Mouse (Mus musculus) lung, postnatal 10 days (tissue): ENCODE measurements around the gene Frmpd2.

ENCODE experiments used
- DNase-seq: peaks from one replicate; pipeline ENCODE4 v3.0.0; 2021

The Frmpd2 gene

DNA sequence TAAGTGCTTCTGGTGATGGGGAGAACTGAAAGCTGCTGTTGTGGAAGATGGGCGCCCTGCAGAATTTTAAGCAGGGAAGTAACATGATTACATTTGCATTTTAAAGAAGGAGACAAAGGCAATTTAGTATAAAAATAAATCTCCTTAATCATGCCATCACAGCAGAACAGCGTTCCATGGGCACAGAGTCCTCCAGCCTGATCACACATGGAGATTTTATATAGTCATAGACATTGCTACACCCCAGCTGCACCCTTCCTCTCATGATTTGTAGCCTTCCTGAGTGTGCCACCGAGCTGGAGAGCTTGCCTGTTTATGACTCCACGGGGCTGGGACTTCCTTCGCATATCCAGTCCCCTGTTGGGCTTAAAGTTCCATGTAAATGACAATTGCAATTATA is 42.4 kb downstream of the Frmpd2 start:
- no peak for DNase-seq

- no peak for DNase-seq
Observed at GRCm38 (mm10) chr14:33514756-33515285, 43.3 kb downstream of the Frmpd2 start.

DNA sequence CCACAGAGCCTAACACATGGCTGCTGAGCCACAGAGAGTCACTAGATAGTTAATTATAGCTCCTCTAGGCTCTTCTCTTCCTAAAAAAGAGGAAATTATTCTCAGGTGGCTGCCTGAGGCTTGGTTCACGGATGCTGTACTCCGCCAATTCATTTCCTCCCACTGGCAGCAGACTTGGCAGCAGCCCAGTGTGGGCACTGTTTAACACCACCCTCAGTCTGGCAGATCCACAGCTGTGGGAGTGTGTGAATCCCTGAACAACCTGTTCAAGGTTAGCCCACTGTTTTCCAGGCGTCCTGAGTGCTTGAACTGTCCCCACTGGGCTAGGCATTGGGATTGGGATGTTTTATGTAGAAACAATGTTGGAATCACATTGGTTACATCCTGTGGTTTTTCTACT is 50.0 kb downstream of the Frmpd2 start:
- no peak for DNase-seq

DNA sequence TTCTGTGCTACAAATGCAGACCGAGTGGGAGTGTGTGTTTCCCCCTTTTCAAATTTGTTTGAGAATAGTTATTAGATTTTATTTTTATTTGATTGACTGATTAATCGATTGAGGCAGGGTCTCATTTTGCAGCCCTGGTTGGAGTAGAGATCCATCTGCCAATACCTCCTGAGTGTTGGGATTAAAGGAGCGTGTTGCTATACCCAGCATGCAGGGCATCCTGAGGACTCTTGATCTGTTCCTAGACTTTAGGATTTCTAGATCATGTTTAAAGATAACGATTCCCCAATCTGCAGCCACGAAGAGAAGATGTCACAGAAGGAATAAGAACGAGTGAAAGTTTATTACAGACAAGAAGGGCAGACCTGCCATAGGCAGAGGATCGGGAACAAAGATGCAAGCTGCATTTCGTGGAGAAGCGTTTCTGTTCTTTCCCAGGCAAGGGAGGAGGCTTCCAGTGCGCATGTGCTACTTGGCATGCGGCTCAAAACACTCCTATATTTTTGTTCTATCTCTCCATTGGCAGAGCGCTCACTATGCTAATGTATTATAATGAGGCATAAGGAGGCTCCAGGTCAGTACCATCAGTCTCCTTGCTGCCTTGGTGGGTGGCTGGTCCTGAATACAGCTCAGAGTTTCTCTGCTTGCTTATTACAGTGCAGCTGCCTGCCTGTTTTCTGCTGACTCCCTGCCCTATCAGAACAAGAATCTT is 53.9 kb downstream of the Frmpd2 start:
- DNase-seq = no peak

- no peak for DNase-seq
Observed at GRCm38 (mm10) chr14:33526621-33527020, 55.1 kb downstream of the Frmpd2 start.

GRCm38 (mm10) chr14:33527938-33528337 is 56.4 kb downstream of the Frmpd2 start:
- DNase-seq = no peak

DNA sequence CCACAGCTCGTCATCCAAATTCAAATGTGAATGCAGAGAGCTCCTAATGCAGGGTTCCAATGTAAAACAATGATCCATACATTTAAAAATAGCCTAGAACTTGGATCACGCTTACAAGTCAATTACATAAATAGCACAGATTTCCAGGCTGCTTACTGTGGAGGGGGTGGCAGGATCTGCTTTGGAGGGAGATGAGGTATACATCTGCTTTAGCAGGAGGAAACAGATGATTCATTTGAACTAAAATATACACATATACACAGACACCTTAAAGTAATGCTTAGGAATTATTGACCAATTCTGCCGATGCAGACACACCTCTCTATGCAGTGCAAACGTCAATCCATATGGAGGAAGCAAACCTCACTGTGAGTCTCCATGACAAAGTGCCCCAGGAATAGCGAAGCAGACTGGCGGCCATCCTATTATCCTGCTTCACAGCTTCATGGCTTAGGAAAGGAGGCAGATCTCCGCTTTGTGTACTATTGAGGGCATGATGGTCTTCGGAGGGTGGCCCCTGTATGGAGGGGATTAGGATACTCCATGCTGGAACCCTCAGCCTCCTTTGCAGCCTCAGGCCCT is 59.9 kb downstream of the Frmpd2 start:
- no peak for DNase-seq

GRCm38 (mm10) chr14:33532792-33533191 is 61.3 kb downstream of the Frmpd2 start:
- no peak for DNase-seq

DNA sequence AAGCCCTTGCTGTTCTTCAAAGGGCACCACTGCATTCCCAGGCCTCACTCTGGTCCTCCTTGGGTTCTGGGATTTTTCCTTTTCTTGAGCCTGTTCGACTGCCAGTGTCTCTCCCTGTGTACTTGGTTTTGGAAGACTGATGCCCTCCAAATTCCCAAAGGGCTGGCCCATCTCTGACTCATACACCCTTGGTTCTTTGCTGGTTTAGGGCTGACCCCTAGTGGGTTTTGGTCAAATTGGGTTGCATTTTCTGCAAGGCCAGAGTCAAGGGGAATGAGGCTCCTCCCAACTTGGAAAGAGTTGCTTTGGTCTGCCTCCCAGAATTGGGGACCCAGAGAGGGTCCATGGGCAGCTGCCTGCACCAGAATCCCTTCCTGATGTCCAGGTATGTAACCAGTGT is 62.0 kb downstream of the Frmpd2 start:
- peak; percentile 29 for DNase-seq

GRCm38 (mm10) chr14:33535317-33535716 is 63.8 kb downstream of the Frmpd2 start:
- no peak for DNase-seq

DNA sequence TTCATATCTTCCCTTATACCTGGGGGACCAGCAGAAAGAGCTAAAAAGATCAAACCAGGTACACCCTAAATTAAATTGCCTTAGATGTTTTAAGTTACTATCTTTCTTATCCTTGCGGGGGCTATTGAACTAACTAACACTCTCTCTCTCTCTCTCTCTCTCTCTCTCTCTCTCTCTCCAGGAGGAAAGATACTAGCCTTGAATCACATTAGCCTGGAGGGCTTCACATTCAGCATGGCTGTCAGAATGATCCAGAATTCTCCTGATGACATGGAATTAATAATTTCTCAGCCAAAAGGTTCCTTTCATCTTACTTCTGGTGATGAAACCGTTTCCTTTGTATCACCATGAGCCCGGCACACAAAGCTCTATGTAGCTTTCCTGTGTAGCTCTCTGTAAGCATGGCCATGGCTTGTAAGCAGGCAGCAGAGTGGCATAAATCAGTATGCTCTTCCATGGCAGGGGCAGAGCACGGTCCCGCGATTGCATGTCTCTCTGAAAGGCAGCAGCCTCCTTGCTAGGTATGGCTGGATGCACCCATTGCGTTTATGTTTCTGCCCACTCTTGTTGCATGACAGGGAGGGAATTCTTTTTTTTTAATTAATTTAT is 68.2 kb downstream of the Frmpd2 start:
- no peak for DNase-seq

GRCm38 (mm10) chr14:33545565-33546143 is 74.2 kb downstream of the Frmpd2 start:
- DNase-seq = no peak

DNA sequence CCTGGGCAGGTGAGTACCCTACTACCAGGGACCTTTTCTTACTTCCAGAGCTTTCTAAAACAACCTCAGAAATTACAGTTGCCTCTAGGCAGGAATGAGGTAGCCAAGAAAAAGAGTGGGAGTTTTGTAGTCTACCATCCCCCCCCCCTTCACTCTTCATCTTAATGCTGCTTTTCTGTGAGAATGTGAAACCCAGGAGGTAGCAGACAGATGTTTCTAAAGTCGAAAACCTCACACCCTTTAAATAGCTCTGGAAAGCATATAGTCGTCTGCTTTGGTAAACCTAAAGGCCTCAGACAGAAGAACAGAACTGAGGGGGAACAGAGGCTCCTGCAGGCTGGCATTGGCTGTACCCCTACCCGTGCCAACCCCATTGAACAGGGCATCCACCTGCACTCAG is 77.2 kb downstream of the Frmpd2 start:
- no peak for DNase-seq

GRCm38 (mm10) chr14:33549856-33550255 is 78.4 kb downstream of the Frmpd2 start:
- DNase-seq = no peak

DNA sequence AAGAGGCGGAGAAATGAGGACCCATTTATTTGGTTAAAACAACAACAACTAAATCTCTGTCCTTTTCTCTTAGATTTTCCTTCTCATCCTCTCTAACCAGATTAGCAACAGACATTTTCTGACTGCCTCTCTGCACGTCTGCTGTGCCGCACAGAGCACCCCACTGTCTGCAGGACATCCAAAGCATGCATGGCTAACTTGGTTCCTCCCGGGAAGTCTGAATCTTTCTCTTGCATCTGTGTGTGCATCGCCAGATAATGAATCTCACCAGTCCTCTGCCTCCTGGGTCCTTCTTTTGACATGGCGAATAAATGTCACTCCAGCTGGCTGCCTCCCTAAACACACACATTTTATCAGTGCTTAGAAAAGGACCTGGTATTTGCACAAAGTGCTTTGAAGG is 99.2 kb downstream of the Frmpd2 start:
- DNase-seq = no peak

GRCm38 (mm10) chr14:33573643-33574042 is 102.1 kb downstream of the Frmpd2 start:
- no peak for DNase-seq

DNA sequence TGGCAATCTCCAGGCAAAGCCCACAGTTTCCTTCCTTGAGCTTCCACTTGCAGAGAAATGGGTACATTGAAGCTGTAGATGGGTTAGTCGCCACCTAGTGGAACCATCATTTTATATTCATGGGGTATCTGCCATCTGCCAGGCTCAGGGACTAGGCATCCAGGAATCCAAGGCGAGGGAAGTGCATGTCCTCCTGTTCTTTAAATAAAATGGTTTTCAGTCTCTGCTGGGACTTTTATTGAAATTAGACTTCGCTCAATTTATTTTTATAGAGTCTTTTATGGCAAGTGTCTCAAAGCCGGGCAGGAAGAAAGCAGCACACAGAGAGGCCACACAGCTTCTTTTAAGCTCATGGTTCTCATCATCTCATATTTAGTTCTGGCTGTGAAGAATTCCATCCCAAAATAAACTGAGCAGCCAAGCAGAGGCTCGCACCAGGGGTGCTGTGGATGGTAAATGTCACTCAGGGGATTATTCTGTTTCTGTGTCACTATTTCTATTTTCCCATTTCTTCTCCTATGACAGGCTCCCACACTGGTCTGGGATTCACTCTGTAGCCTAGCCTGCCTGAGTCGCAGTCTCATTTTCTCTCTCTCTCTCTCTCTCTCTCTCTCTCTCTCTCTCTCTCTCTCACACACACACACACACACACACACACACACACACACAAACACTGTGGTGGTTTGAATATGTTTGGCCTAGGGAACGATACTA is 108.4 kb downstream of the Frmpd2 start:
- DNase-seq = no peak

- peak; percentile 3 for DNase-seq
Observed at GRCm38 (mm10) chr14:33588951-33589350, 117.5 kb downstream of the Frmpd2 start, which contains the start of gene Ptpn20. Gene Ptpn20, plus strand, starts transcription at chr14:33589207.

DNA sequence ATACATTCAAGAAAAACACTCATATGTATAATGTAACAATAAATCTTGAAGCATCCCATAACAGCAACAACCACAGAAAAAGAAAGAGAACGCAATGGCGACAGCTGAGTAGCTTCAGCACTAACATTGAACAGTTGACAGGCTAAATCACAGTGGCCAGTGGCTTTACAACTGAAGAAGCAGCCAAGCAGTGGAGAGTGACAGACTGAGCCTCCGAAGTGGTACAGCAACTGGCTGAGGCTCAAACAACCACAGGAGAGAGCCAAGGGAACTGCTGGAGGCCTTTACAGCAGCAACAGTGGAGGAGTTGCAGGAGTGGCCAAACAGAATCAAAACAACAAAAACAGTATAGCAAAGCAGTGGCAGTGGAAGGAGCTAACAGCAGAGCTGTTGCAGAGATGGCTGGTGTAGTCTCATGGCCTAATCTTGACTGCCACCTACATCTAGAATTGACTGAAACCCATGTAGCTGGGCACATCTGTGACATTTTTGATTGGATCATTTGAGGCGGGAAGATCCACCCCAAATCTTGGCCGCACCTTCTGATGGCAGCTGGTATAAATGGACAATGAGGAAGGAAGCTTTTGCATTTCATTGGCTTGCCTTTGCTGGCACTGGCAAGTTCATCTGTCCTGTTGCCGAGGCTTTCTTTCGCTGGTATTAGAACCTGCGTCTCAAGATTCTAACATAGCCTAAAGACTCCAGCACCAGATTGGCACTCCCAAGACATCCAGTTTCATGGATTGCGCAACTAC is 127.1 kb downstream of the Frmpd2 start:
- no peak for DNase-seq

GRCm38 (mm10) chr14:33607431-33607830 is 135.9 kb downstream of the Frmpd2 start:
- no peak for DNase-seq
